Comparison of ENCODE assay signal across 8 mouse cellular contexts in the genomic region with DNA sequence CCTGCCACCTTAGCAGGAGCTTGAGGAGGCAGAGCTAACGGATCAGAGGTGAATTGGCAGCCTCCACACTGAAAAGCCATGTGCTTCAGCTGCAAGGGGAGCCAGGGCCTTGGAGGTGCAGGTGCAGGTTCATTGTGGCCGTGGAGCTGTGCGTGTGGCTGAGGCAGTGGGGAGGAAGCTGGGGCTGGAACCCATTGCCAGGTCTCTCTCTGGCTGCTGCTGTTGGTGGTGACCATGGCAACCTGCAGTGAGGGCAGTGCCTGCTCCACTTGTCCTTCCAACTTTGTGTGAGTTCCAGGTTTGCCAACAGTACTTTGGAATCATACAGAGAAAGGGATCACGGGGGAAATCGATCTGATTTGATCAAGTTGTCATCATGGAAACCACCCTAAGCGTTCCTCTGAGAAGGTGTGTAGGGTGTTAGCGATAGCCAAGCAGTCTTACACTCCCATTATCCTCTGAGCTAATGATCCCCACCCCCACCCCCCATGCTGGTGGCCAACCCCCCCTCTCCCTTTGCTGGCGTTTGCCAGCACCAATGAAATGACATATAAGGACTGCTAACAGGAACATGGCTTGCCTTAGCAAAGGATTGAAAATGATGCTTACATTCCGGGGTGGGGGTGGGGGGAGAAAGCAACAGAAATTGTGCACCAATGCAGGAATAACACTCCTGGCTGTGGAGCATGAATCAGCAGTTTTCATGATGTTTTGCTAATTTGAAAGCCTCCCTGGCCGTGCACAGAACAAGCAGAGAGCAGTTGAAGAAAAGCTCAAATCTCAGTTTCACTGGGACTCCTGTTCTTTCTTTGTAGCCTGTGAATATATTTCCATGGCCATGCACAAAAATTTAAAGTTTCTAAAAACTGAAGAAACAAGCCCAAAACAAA.
DNase-seq lines count a peak whose midpoint lies in the region; ATAC-seq and TF ChIP-seq lines count a peak whose summit lies in the region.

No protein-coding gene starts in this region.

- H3K4me3 ChIP-seq in cerebellum, adult 2 months (replicated peaks; ENCODE audit: insufficient read depth, low read depth, low read length) = no peak overlapping the region
- H3K4me3 ChIP-seq in lung, adult 2 months (replicated peaks; ENCODE audit: extremely low read depth, low read depth, low read length) = no peak overlapping the region
- H3K4me3 ChIP-seq in kidney, embryonic 14.5 days (ENCODE audit: low read length) = no peak overlapping the region

- no peak overlapping the region for H3K27ac ChIP-seq in cerebellum, adult 2 months (ENCODE audit: insufficient read depth, low read length)
- H3K27ac ChIP-seq in kidney, embryonic 14.5 days (ENCODE audit: low read depth, low read length) = no peak overlapping the region

- no peak overlapping the region for H3K9ac ChIP-seq in kidney, embryonic 14.5 days (ENCODE audit: low read depth, low read length)

- peak; percentile 11 to 15 for DNase-seq in cerebellum, adult 2 months
- DNase-seq in cerebellum, adult 9-11 months = no peak
- peak; percentile 12 for DNase-seq in lung, adult 2 months
- DNase-seq in lung, postnatal 4 days = no peak
- peak; percentile 18 to 19 for DNase-seq in right cerebral cortex, postnatal 36 days (ENCODE audit: low spot score in 2 of 2)
- no peak for DNase-seq in cerebellum, adult 11 months
- DNase-seq in adipocyte (ENCODE audit: low spot score) = no peak

- no peak for TF ChIP-seq POLR2A in cerebellum, adult 2 months (IDR thresholded peaks at IDR 0.05; ENCODE audit: borderline replicate concordance, insufficient read depth, low read length)
- TF ChIP-seq POLR2A in lung, adult 2 months (IDR thresholded peaks at IDR 0.05; ENCODE audit: borderline replicate concordance, extremely low read depth, low read depth, low read length) = no peak

- no peaks in the 10 kb centered on the region; the same call in 1 of the 2 replicates for H3K4me1 ChIP-seq in cerebellum, adult 2 months (ENCODE audit: control insufficient read depth, insufficient read depth, low read length)
- H3K4me1 ChIP-seq in lung, adult 2 months (ENCODE audit: control insufficient read depth, insufficient read depth, low read length) = peaks cover 3% of the 10 kb centered on the region; the same call in 1 of the 2 replicates
- 0 out of 2 replicates have a peak, but pooled peaks cover 7% of the 10 kb centered on the region for H3K4me1 ChIP-seq in kidney, embryonic 14.5 days (ENCODE audit: control insufficient read depth, insufficient read depth, low read length)

- 0 out of 2 replicates have a peak, but pooled peaks have one; percentile 68 for ATAC-seq in kidney, embryonic 14.5 days (ENCODE audit: low FRiP score, low TSS enrichment)

- no peak for TF ChIP-seq CTCF in cerebellum, adult 2 months (IDR thresholded peaks at IDR 0.05; ENCODE audit: borderline replicate concordance, insufficient read depth, low read depth, low read length)
- TF ChIP-seq CTCF in lung, adult 2 months (IDR thresholded peaks at IDR 0.05; ENCODE audit: insufficient read depth, low read length) = no peak

- no peak overlapping the region for H3K4me2 ChIP-seq in kidney, embryonic 14.5 days (replicated peaks; ENCODE audit: low read depth, low read length)

- no peaks in the 10 kb centered on the region for H3K36me3 ChIP-seq in kidney, embryonic 14.5 days (ENCODE audit: control insufficient read depth, insufficient read depth, low read length)

- no peaks in the 10 kb centered on the region for H3K9me3 ChIP-seq in kidney, embryonic 14.5 days (ENCODE audit: control insufficient read depth, low read length)

- 30% methylated on average over 10 of the region's 10 CpGs for WGBS in cerebellum, adult 2 months
- WGBS in lung, adult 2 months = 49% methylated on average over 10 of the region's 10 CpGs
- 51% methylated on average over 10 of the region's 10 CpGs for WGBS in kidney, embryonic 14.5 days

- H3K27me3 ChIP-seq in cerebellum, adult 2 months (ENCODE audit: control insufficient read depth, insufficient read depth, low read length) = no peaks in the 10 kb centered on the region
- H3K27me3 ChIP-seq in kidney, embryonic 14.5 days (ENCODE audit: control insufficient read depth, insufficient read depth, low read length) = no peaks in the 10 kb centered on the region

Comparison
In these comparisons a context has a peak if more than half of its experiments do, and no peak if none do; other contexts are left out.
1. DNase-seq: peak in cerebellum, adult 2 months (2 of 2), lung, adult 2 months (single experiment) and right cerebral cortex, postnatal 36 days (2 of 2); none in cerebellum, adult 9-11 months (single experiment), lung, postnatal 4 days (0 of 2), cerebellum, adult 11 months (single experiment) and adipocyte (single experiment).